Mouse (Mus musculus) WW6 (cell line): ENCODE measurements around the gene Trpm7.

ENCODE experiments used
- DNase-seq: peaks from one replicate; pipeline ENCODE4 v3.0.0-alpha.2; 2013; ENCODE audit warnings: low read depth, low spot score

Gene Trpm7

DNA sequence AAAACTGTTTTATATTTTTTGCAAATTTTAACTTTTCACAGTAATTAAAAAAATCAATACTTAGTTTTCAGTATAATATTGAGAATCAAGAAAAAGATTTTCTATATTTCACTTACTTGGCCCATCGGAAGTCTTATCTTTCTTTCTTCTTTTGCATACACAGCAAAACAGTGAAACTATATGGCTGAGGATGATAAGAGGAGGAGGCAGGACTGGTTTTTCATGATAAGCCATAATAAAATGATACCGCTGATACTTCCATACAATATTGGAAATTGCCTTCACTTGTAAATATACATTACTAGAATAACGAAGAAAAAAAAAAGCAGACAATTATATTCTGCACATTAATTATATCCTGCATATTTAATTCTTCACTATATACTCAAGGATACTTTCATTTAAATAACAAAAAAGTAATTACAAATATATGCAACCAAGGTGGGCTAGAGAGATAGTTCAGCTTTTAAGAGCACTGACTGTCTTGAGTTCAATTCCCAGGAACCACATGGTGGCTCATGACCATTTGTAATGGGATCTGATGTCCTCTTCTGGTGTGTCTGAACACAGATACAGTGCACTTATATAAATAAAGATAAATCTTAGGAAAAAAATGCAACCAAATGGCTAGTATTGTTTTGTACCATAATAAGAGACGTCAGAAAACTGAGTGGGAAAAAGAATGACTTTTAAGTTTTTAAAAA lies 59.2 kb downstream of the Trpm7 start:
- DNase-seq: no peak

DNA sequence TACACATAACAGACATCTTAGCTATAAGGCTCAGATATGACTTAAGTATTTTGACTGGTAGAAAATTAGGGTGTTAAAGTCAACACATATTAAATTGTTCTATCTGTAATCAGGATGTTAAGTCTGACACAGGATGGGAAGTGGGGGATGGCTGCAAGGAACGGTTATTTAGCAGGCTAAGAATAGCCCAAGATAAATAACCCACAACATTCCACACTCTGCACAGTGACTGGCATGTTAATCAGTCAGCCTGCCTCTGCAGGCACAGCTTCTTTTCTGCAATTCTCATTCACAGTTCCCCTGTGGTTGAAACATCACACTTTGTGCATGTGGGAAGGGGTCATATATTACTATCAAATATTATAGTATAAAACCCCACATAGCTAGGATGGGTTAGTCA lies 60.2 kb downstream of the Trpm7 start:
- no peak for DNase-seq

DNA sequence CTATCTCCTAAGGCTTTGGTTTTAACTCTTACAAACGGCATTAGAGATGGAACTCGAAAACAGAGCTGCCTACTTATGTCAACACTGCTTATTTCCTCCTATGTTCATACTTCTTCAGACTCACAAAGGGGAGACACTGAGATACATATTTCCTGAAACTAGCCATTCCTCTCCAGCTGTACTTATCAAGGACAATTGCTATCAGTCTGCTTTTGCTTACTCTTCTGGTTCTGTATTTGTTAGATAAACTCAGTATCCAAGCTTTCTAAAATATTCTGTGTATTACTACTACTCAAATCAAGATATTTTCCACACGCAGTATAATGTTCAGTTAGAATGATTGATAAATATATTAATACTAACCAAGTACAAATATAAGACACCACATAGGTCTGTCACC lies 74.0 kb downstream of the Trpm7 start:
- no peak for DNase-seq

DNA sequence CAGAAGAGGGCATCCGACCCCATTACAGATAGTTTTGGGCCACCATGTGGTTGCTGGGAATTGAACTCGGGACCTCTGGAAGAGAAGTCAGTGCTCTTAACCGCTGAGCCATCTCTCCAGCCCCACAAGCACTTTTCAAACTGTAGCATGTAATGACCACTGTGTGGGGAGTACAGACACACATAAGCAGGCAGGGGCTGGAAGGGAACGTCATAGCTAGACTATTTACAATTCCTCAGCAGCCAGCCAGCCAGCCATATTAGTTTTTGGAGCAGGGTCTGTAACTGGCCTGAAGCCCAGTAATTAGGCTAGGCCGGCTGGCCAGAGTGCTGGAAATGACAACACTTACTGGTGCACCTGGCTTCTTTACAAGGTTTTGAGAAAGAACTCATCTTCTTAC lies 77.6 kb downstream of the Trpm7 start:
- DNase-seq: no peak

DNA sequence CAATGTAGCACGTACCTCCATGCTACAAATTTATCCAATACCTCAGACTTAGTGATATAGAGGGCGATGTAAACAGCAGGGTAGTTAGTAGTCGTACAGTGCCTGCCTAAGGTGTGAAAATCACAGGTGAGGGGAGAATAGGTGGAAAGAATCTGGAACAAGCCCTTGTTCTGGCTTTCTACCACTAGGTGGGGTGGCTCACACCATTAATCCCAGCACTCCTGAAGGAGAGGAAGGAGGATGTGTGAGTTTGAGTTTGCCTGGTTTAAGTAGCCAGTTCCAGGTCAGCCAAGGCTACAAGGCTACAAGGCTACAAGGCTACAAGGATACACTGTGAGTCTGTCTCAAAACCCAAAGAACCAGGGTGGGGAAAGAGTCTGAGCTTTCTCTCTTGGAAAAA lies 80.3 kb downstream of the Trpm7 start:
- no peak for DNase-seq

DNA sequence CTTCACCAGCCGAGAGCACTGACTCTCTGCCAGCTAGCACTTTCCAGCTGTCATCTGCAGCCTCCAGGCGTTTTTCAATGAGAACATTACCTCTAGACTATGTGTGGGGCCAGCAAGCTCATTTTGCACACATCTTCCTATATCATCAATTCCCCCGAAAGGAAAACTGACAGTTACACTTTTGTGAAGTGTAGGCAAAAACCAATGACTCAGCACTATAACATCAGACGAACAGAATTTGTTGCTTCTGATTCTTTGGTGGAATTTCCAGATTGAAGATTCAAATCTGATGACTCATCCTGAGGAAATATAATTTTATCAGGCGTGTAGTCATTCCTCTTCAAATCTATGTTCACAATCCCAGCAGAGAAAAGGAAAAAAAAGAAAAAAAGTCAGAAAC lies 83.4 kb downstream of the Trpm7 start:
- no peak for DNase-seq

DNA sequence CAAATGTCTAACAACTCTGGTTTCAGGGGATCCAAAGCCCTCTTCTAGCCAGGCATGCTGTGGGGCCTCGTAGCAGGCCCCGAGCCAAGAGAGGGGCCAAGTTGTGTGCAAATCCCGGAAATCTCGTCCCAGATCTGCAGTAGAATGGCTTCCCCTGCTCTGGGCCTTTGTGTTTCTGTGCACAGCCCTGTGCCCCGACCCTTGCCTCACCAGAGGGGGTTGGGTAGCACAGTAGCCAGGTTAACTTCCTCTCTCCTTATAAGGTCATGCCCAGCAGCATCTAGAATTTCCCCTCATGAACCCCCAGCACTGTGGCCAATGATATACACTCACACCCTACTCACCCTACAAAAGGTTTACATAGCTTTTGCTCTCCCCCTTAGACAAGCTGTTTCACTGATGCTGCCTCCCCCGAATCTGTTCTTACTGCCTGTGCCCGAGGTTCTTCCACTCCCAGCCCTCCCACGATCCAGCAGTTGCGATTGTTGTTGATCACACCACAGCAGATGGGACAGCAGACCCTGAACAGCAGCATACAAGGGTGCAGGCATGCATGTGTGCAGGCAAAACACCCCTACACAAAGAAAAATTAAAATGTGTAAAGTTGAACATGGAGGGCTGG lies 88.2 kb downstream of the Trpm7 start:
- DNase-seq: no peak

DNA sequence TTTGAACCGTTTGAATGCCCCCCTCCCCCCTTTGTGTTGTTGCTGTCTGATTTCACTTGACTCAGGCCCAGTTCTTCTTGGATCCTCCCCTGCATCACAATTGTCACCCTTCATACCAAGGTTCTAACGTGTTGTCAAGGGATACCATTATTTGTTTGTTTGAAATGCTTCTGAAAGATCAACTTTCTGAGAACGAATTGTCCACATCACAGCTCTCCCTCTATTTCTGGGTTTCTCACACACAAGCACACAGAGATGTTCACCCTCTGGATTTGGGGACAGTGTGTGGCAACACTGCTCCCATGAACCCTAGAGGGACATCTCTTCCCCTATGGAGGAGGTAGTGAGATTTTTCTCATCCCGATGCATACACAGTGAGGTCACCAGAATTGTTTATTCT lies 92.7 kb downstream of the Trpm7 start, which contains the start of gene Usp50:
Gene Usp50 (minus strand): TSS at position 101 of the 400 bp plus-strand sequence.
- DNase-seq: no peak

DNA sequence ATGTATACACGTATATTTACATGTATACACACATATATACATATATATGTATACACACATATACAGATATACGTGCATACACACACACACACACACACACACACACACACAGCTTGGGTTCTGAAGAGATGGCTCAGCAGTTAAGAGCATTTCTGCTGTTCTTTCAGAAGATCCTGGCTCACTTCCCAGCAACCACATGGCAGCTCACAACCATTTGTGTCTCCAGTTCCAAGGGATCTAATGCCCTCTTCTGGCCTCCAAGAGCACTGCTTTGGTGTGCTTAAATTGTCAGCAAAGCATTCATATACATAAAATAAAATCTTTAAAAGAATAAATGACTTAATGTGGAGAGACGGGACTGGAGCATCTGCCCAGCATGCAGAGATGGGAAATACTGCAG lies 93.6 kb downstream of the Trpm7 start:
- no peak for DNase-seq

DNA sequence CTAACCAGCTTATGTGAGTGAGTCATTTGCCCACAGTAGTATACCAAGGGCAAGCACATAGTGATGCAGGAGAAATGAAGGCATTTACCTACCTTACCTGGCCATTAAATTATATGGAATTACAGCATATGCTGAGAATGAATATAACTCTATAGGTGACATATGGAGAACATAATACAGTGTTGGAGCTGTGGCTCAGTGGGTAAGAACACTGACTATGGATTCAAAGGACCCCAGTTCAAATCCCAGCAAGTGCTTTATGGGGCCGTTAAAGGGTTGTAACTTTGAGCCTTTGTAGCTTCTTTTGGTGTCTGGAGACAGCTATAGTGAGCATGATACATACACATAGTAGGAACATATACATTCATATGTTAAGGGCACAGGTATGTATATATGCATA lies 94.6 kb downstream of the Trpm7 start:
- no peak for DNase-seq

DNA sequence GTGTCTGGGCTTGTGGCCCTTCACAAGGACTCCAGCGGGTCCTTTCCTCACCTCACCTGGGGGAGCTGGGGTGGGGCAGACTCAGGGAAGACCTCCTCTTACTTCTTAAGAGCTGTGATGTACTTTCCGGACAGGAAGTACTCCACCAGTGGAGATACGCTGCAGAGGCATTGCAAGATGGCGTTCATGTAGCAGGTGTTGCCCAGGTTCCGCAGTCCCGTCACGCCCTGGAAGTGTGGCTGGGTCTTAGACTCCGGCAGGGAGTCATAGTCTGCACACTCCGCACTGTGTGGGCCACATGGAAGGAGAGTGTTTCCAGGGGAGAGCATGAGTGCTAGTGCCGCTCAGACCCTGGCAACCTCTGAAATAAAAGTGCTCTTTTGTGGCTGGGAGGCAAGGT lies 95.7 kb downstream of the Trpm7 start:
- DNase-seq: no peak

DNA sequence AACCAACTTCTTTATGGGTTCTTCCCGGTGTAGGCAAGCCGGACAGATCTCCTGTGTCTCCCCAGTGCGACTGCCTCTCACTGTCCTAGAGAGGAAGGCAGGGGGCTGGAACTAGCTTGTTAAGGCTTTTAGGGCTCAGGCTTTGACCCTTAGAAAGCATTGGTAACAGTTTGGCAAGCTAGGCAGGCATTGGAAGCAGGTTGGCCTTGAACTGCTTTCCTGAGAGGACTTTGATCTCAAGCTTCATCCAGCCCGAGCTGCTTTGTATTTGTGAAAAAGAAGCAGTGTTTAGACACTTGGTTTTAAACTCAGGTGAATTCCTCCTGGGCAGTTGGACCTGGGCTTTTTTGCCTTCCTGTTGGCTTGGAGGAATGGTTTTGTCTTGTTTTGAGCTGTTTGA lies 97.2 kb downstream of the Trpm7 start:
- no peak for DNase-seq

DNA sequence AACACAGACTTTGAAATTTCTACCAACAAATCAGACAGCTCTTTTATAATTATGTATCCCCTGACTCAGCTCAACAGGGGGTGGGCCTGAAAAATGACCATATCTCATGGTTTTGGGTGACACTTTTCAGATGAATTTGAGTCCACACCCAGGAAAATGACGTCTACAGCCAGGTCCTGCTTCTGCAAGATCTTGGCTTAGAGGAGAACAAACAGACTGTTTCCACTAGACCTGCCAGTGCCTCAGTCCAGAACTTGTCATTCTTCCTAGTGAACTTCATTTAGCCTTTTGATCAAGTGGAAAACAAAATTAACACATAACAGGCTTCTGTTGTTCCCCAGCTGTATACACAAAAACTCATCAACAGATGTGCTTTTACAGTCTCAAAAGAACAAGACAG lies 99.6 kb downstream of the Trpm7 start:
- no peak for DNase-seq

DNA sequence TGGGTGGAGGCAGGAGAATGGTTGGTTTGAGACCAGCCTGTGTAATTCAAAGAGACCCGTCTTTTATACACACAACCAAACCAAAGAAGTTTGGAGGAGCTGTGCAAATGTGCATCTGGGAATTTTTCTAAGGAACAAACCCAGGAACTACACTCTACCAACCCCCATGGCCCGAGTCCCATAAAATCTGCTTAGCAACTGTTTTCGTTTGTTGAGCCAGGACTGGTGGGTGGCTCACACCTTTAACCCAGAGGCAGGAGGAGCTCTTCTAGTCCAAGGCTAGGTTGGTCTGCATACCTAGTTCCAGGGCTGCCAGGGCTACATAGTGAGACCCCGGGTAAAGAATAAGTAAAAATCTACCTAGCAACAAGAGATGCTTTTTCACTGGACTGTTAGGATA lies 100.1 kb downstream of the Trpm7 start:
- DNase-seq: no peak

DNA sequence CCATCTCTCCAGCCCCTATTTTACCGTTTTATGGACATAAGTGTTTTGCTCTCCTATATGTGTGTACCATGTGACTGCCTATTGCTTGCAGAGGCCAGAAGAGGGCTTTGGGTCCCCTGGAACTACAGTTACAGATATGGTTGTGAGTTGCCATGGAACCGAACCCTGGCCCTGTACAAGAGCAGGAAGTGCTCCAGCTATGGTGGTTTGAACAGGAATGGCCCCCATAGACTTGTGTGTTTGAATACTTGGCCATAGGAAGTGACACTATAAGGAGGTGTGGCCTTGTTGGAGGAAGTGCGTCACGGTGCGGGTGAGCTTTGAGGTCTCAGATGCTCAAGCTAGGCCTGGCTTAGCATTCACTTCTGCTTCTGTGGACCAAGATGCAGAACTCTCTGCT lies 103.8 kb downstream of the Trpm7 start:
- no peak for DNase-seq

DNA sequence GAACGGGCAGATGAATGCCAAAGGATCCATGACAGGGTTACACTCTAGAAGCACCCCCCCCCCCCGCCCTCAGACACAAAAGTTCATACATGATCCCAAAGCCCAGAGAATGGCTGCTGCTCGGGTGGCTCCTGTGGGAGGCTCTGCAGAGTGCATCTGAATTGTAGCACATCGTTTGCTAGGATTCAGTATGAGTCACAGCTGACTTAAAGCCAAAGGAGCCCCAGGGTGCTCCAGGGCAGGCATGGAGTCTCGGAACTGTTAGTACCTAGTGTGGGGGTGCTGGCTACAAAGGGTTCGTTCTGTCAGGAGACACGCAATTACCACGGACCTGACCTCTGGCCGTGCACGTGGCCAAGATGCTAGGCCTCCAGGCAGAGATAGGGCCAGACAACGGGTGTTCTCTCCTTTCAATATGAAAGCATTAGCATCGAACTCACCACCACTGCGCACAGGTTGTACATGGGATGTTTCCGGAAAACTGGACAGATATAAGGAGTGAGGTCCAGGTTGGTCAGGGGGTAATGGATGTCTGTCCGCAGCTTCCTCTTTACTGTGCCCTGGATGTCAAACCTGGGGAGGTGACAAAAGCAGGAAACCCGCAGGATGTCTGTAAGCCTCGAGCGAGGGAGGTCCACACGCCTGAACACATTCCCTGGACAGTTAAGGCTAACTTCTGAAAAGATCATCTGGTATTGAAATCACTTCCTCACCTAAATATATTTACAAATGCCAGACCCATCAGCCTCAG lies 106.4 kb downstream of the Trpm7 start:
- no peak for DNase-seq

DNA sequence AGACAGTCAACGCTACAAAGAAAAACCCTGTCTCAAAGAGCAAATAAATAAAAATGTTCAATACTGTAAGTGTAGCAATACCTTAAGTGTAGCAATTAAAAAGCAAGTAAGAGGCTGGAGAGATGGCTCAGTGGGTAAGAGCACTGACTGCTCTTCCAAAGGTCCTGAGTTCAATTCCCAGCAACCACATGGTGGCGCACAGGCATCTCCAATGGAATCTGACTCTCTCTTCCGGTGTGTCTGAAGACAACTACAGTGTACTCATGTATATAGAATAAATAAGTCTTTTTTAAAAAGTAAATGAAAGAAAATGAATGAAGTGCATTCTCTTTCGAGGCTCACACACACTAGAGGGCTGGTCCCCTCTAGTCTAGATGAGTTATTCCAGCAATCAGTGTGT lies 107.8 kb downstream of the Trpm7 start:
- no peak for DNase-seq

DNA sequence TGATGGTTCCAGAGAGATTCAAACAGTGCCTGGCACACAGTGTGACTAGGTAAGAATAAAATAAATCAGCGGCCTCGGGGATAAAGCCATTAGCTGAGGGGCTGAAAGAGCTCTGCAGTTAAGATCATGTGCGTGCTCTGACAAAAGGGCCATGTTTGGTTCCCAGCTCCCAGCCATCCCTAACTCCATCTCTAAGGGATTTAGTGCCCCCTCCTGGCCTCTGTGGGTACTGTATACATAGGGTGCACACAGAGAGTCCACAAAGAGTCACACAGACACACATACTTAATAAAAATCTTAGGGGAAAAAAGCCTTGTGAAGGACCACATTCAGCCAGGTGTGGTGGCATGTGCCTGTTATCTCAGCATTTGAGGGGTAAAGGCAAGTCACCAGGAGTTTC lies 108.4 kb downstream of the Trpm7 start:
- no peak for DNase-seq

DNA sequence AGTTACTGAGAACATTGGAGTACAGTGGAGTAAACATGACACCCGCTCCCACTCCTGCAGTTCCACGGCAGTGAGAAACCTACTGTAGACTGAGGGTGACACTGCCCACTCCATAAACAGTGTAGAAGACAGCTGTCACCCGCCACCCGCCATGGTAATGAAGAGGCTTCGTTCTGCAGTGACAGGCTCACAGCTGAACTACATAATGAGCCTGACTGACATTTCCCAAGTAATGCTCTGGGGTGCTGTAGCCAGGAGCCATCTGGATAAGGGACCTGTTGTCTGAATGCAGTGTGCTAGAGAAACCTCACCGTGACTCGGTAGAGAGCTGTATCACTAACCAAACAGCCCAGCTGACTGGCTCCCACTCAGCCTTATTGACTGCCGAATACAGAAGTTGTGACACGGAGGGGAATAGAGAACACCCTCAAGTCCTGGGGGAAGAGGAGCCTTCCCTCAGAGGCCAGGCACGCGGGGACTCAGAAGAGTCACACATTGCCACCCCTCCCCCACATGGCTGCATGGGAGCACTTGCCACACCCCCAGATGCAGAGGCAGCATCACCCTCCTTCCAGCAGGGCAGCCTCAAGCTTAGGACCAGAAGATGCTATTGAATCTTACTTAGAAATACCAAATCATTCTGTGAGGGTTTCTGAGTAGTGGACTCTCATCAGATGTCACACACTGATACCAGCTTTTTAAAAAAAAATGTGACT lies 110.0 kb downstream of the Trpm7 start:
- DNase-seq: no peak

DNA sequence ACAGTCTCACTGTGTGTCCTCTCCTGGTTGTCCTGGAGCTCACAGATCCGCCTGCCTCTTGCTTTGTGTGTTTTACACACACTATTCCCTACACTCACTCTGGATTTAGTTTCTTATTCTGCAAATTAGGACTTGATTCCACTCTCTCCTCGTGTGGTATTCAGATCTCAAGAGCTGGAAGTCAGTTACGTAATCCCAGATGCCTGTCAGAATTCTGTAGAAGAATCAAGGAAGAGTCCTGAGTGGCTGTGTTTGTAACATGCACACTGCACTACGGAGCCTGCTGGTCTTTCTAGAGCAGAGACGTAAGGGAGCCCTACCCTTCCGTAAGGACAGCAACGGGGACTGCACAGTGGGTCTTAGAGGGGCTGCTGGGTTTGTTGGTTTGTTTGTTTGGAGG lies 116.7 kb downstream of the Trpm7 start:
- DNase-seq: no peak

DNA sequence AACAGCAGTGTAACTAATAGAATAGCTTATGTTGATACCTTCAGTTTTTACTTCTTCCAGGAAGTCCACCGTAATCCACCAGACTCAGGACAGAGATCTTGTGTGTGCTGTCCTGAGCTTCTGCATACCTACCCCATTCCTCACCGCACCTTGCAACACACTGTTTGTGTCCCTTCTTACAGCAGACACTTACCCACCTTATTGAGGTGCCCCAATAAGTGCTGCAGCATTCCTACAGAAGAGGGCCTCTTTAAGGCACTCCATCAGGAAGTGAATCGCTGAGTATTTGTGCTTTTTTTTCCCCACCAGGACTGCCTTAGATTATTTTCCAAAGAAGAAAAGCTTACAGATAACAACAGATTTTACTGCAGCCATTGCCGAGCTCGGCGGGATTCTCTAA lies 120.4 kb downstream of the Trpm7 start:
- no peak for DNase-seq

DNA sequence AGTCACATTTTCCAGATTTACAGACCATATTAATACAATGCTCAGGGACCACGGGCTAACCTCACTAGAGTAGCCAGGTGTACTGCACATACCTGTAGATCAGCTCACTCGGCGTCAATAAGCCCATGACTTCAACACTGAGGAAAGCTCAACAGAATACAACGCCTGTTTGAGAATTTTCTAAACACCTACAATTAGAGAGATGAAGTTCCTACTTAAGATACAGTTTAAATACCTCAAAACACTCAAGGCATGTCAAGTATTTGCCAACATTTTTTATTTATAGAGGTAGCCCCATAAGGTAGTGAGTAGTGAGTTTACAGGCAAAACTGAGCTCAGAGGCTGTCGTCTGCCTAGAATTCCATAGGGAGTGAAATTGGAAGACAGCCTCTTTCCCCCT lies 132.6 kb downstream of the Trpm7 start:
- no peak for DNase-seq
